Mouse (Mus musculus) hindbrain, postnatal 0 days (tissue): ENCODE measurements around the gene Dlg2. TPM values are rescaled to one million over a fixed set of nuclear protein-coding genes. Genes with fewer than 3 reads are reported as not detected.

Experiments used
- ATAC-seq: fragments of 200-750 bp; cut with Nextera tagmentation; 2 replicates; pipeline ENCODE4 v1.8.0; 2017; ENCODE audit warnings: mild to moderate bottlenecking, moderate TSS enrichment, moderate library complexity
- DNase-seq: peaks from one replicate; pipeline ENCODE4 v3.0.0-alpha.2; 2015; ENCODE audit warnings: low spot score
- H3K27ac ChIP-seq: fragments of 300-500 bp; sonication (generic); 2 replicates; pipeline ENCODE4 v1.5.1; 2014; ENCODE audit warnings: mild to moderate bottlenecking
- H3K27me3 ChIP-seq: fragments of 300-500 bp; sonication (generic); 2 replicates; pipeline ENCODE4 v1.6.1; 2014; ENCODE audit warnings: low read length, mixed read lengths; ENCODE audit not compliant: insufficient read depth
- H3K36me3 ChIP-seq: fragments of 300-500 bp; sonication (generic); 2 replicates; pipeline ENCODE4 v1.6.1; 2014; ENCODE audit warnings: low read length, mixed read lengths; ENCODE audit not compliant: insufficient read depth
- H3K4me1 ChIP-seq: fragments of 300-500 bp; sonication (generic); 2 replicates; pipeline ENCODE4 v1.6.1; 2014; ENCODE audit warnings: antibody characterized with exemption, low read length, mixed read lengths; ENCODE audit not compliant: insufficient read depth
- H3K4me2 ChIP-seq: fragments of 300-500 bp; sonication (generic); 2 replicates; pipeline ENCODE4 v1.6.1; 2014; ENCODE audit warnings: low read depth, mild to moderate bottlenecking, low read length, moderate library complexity, mixed read lengths
- H3K4me3 ChIP-seq: fragments of 300-500 bp; sonication (generic); 2 replicates; pipeline ENCODE4 v1.5.1; 2014; ENCODE audit warnings: low read length
- H3K9ac ChIP-seq: fragments of 300-500 bp; sonication (generic); replicated peaks from 2 replicates; pipeline ENCODE4 v1.6.1; 2014; ENCODE audit warnings: mild to moderate bottlenecking, low read length, moderate library complexity, mixed read lengths
- H3K9me3 ChIP-seq: fragments of 300-500 bp; sonication (generic); 2 replicates; pipeline ENCODE4 v1.6.1; 2016; ENCODE audit warnings: low read length, mixed read lengths
- CTCF ChIP-seq: IDR thresholded peaks from 2 replicates; pipeline ENCODE4 v1.5.1; 2016; ENCODE audit warnings: antibody characterized with exemption, control low read depth, low read depth
- WGBS: fragments of 180-500 bp; shearing (Covaris S2); extraction: QIAGEN DNeasy Blood & Tissue Kit; methylation state at CpG from one replicate; pipeline ENCODE4 v1.1.7; 2014; 5-methylcytosine and 5-hydroxymethylcytosine counted together
- polyA plus RNA-seq: library from polyadenylated mRNA; unstranded; fragments of >200 nt; fragmentation: Nextera tagmentation; extraction: Ambion mirVana; gene quantifications from 2 replicates; pipeline ENCODE4 v1.2.1, GENCODE M21; 2015
- total RNA-seq: library from RNA; depleted of rRNA; stranded (reverse); fragments of >200 nt; gene quantifications from 2 replicates; pipeline ENCODE4 v1.2.3, GENCODE M21; 2014

The Dlg2 gene
- total and polyA plus RNA-seq, 2 experiments from 2014 or later: 20.4 to 113 TPM

DNA sequence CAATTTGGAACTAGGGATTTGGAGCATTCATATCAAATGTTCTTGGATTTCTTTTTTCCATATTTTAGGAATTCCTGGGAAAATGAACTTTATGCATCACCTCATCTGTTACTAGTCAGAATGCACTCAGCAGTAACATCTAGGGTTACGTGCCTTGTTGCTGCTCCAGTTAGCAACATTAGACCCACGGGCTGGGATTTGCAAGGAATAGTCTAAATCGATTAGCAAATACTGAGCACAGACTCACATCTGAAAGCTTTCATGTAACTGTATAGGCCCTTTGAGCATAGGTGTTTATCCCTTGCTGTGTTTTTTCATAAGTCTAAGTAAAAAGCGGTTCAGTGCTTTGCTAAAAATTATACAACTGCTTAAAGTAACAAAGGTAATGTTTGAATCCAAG is 1887.3 kb downstream of the Dlg2 start:
- ATAC-seq: no peak
- no peaks in the 10 kb centered on the region for H3K36me3 ChIP-seq
- H3K4me2 ChIP-seq: no peak overlapping the region
- TF ChIP-seq CTCF: no peak
- no peak overlapping the region for H3K4me3 ChIP-seq
- no peaks in the 10 kb centered on the region for H3K4me1 ChIP-seq
- H3K27me3 ChIP-seq: no peaks in the 10 kb centered on the region
- WGBS: 82% methylated on average over 4 of the region's 4 CpGs
- no peak for DNase-seq
- H3K27ac ChIP-seq: no peak overlapping the region
- H3K9ac ChIP-seq: no peak overlapping the region
- H3K9me3 ChIP-seq: no peaks in the 10 kb centered on the region

DNA sequence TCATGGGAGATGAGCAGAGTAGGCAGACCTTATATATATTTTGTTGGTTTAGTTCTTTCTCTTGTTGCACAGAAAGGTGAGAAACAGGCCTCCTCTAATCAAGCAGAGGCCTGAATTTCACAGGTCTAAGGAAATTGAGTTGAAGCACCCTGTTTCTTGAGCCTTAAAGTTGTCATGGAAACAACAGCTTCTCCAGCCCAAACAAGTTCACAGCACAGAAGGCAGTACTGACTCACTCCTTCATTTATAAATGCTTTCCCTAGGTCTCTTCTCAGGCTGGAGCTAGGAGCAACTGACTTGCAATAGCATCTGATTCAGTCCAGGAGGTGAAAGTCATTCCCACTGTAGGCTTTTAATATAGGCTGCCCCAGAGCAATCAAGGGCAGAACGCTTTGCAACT is 1890.6 kb downstream of the Dlg2 start:
- H3K9ac ChIP-seq: no peak overlapping the region
- no peaks in the 10 kb centered on the region for H3K4me1 ChIP-seq
- no peak for TF ChIP-seq CTCF
- DNase-seq: no peak
- no peaks in the 10 kb centered on the region for H3K27me3 ChIP-seq
- WGBS: 81% methylated on average over 1 of the region's 1 CpGs
- no peak overlapping the region for H3K4me3 ChIP-seq
- H3K36me3 ChIP-seq: no peaks in the 10 kb centered on the region
- H3K9me3 ChIP-seq: no peaks in the 10 kb centered on the region
- H3K4me2 ChIP-seq: no peak overlapping the region
- H3K27ac ChIP-seq: no peak overlapping the region
- ATAC-seq: no peak

DNA sequence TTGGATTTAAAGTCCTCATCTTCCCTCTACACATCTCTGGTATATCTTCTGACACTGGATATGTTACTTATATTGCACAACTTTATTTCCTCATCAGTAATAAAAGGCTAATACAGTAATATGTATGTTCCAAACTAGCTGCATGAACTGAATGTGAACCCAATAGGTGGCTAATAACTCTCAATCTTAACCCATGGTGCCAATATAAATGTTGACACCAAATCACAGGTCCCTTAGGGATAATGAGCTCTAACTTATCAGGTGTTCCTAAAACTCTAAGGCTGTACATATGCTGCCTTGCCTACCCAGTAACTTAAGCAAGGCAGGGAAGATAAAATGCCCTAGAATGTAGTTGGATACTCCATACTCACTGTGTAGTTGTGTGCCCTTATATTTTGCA is 1894.0 kb downstream of the Dlg2 start:
- Histone ChIP-seq H3K27me3 (no peaks in the 10 kb centered on the region), H3K4me3 (no peak overlapping the region), H3K36me3 (no peaks in the 10 kb centered on the region), H3K9ac (no peak overlapping the region), H3K27ac (no peak overlapping the region), H3K9me3 (no peaks in the 10 kb centered on the region), H3K4me1 (no peaks in the 10 kb centered on the region), H3K4me2 (no peak overlapping the region)
- ATAC-seq (no peak), DNase-seq (no peak)
- TF ChIP-seq CTCF: no peak

DNA sequence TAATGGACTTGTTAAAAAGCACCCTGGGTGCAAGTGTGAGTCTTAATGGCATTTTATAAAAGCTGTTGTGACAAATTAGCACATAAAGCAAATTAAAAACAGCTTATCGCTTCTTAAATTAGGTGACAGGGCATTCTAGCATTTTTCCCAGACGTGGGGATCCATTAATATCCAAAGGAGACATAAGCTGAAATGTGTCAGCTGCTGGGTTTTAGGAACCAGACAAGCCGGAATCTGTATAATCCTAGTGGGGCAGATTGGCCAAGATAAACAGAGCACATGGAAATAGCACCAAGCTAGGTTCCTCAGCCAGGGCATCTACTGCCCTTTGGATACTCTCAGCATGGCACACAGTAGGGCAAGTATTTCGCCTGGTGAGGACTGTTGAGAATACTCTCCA is 1895.2 kb downstream of the Dlg2 start:
- Histone ChIP-seq H3K9ac (no peak overlapping the region), H3K27ac (no peak overlapping the region), H3K9me3 (no peaks in the 10 kb centered on the region), H3K4me1 (no peaks in the 10 kb centered on the region), H3K4me2 (no peak overlapping the region), H3K4me3 (no peak overlapping the region), H3K27me3 (no peaks in the 10 kb centered on the region), H3K36me3 (no peaks in the 10 kb centered on the region)
- ATAC-seq (no peak), DNase-seq (peak; percentile 25)
- no peak for TF ChIP-seq CTCF
- WGBS: 53% methylated on average over 4 of the region's 4 CpGs

DNA sequence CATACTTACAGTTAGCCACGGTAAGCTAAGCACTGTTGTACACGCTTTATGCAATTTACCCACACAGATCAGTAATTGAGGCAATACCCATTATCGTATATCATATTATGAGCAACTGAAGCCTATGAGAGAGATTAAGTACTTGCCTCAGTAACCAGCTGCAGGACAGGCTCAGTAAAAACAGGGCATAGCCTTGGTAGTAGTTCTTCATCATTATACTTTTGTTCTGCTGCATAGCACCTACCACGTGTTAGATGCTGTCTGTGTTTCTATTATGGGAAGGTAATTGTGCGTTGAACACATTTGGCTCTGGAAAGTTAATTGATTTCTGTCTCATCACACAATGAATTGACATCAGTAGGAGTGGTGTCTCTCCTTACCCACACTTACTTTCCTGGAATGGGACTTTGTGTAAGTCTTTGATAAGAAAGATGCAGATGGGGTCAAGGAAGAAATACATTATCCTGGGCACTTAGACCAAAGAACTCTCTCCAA is 1897.4 kb downstream of the Dlg2 start:
- Histone ChIP-seq H3K36me3 (no peaks in the 10 kb centered on the region), H3K4me3 (no peak overlapping the region), H3K4me2 (no peak overlapping the region), H3K4me1 (no peaks in the 10 kb centered on the region), H3K9ac (no peak overlapping the region), H3K27ac (no peak overlapping the region), H3K27me3 (no peaks in the 10 kb centered on the region), H3K9me3 (no peaks in the 10 kb centered on the region)
- DNase-seq (no peak), ATAC-seq (peak; percentile 64)
- 62% methylated on average over 5 of the region's 5 CpGs for WGBS
- no peak for TF ChIP-seq CTCF

DNA sequence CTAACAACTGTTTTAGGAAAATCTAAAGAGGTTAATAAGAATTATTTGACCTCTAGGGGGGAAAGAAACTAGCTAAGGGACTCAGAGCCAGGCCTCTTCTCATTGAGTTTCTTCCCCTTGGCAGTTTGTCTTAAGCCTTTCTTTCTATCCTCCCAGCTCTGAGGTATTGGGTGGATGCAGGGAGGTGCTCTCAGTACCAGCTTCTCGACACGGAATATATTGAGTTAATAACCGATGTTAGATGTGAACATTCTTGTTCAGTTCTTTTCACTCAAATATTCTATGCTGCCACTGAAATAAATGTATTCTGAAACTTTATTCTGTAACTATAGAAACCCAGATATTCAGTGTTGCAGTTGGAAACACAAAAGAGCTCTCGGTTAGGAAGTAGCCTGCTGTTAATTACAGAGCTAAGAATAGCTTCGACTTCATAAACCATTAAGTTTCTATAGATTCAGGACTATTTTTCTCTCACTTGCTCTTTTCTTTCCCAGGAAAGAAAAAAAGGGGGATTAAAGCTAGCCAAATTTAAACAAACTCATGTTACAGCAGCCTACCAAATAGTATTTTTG is 1907.5 kb downstream of the Dlg2 start:
- no peaks in the 10 kb centered on the region; the same call in 1 of the 2 replicates for H3K4me1 ChIP-seq
- H3K4me3 ChIP-seq: no peak overlapping the region
- DNase-seq (no peak), ATAC-seq (no peak)
- no peaks in the 10 kb centered on the region for H3K9me3 ChIP-seq
- TF ChIP-seq CTCF: no peak
- H3K4me2 ChIP-seq: no peak overlapping the region
- no peak overlapping the region for H3K9ac ChIP-seq
- WGBS: 40% methylated on average over 5 of the region's 5 CpGs
- H3K27ac ChIP-seq: no peak overlapping the region
- H3K27me3 ChIP-seq: no peaks in the 10 kb centered on the region
- no peaks in the 10 kb centered on the region for H3K36me3 ChIP-seq

DNA sequence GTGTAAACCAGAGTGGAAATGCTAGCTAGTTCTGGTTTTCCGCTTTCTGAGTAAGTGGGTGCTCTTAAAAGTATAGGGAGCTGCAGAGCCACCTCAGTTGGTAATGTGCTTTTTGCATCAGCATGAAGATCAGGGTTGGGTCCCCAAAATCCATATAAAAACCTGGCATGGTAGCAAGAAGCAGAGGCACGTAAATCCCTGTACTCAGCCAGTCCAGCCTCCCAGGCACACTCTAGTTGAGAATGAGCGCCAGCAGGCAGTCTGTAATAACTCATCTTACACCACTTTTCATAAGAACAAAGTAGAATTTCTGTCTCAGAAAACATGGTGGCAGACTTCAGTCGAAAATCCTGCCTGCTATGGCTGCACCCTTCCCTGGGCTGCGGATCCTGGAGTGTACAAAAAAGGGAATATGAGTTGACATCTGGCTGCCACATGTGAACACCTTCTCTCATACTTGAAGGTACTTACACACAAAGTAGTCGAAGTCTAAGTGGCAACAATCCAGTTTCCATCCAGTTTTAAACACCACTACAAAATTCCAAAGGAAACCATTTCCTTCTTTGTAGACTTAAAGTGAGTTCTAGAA is 1915.7 kb downstream of the Dlg2 start:
- H3K4me3 ChIP-seq: no peak overlapping the region
- no peak overlapping the region for H3K4me2 ChIP-seq
- 83% methylated on average over 6 of the region's 6 CpGs for WGBS
- ATAC-seq (no peak), DNase-seq (no peak)
- TF ChIP-seq CTCF: no peak
- no peak overlapping the region for H3K9ac ChIP-seq
- H3K9me3 ChIP-seq: no peaks in the 10 kb centered on the region
- H3K4me1 ChIP-seq: no peaks in the 10 kb centered on the region
- no peaks in the 10 kb centered on the region for H3K36me3 ChIP-seq
- no peaks in the 10 kb centered on the region for H3K27me3 ChIP-seq
- no peak overlapping the region for H3K27ac ChIP-seq
